Mouse (Mus musculus) kidney, postnatal 0 days (tissue): ENCODE results near the gene Arhgef25. TPM values are rescaled to one million over a fixed set of nuclear protein-coding genes. Genes with fewer than 3 reads are reported as not detected.

Experiments
- ATAC-seq: fragments of 200-750 bp; cut with Nextera tagmentation; replicated peaks from 2 replicates; pipeline ENCODE4 v1.8.0; 2017; ENCODE audit warnings: low read depth, moderate number of reproducible peaks, moderate TSS enrichment, moderate library complexity; ENCODE audit not compliant: low FRiP score
- DNase-seq: peaks from one replicate; pipeline ENCODE4 v3.0.0-alpha.2; 2016; ENCODE audit warnings: low spot score
- H3K27ac ChIP-seq: fragments of 300-500 bp; sonication (generic); 2 replicates; pipeline ENCODE4 v1.5.1; 2014; ENCODE audit warnings: mild to moderate bottlenecking
- H3K27me3 ChIP-seq: fragments of 300-500 bp; sonication (generic); 2 replicates; pipeline ENCODE4 v1.6.1; 2014; ENCODE audit warnings: low read length, mixed read lengths; ENCODE audit not compliant: insufficient read depth
- H3K36me3 ChIP-seq: fragments of 300-500 bp; sonication (generic); 2 replicates; pipeline ENCODE4 v1.6.1; 2014; ENCODE audit warnings: low read length, mixed read lengths; ENCODE audit not compliant: insufficient read depth
- H3K4me1 ChIP-seq: fragments of 300-500 bp; sonication (generic); replicated peaks from 2 replicates; pipeline ENCODE4 v1.6.1; 2014; ENCODE audit warnings: antibody characterized with exemption, low read length, mixed read lengths; ENCODE audit not compliant: insufficient read depth
- H3K4me2 ChIP-seq: fragments of 300-500 bp; sonication (generic); 2 replicates; pipeline ENCODE4 v1.6.1; 2014; ENCODE audit warnings: mild to moderate bottlenecking, low read length, moderate library complexity, mixed read lengths
- H3K4me3 ChIP-seq: fragments of 300-500 bp; sonication (generic); replicated peaks from 2 replicates; pipeline ENCODE4 v1.5.1; 2014; ENCODE audit warnings: low read depth, low read length
- H3K9ac ChIP-seq: fragments of 300-500 bp; sonication (generic); 2 replicates; pipeline ENCODE4 v1.6.1; 2014; ENCODE audit warnings: low read depth, low read length
- H3K9me3 ChIP-seq: fragments of 300-500 bp; sonication (generic); replicated peaks from 2 replicates; pipeline ENCODE4 v1.6.1; 2016; ENCODE audit warnings: low read length, inconsistent platforms, mixed read lengths
- CTCF ChIP-seq: IDR thresholded peaks from 2 replicates; pipeline ENCODE4 v1.5.1; 2016; ENCODE audit warnings: antibody characterized with exemption, low read depth, mild to moderate bottlenecking, moderate library complexity
- WGBS: fragments of 180-500 bp; shearing (Covaris S2); extraction: QIAGEN DNeasy Blood & Tissue Kit; methylation state at CpG from one replicate; pipeline ENCODE4 v1.1.7; 2014; 5-methylcytosine and 5-hydroxymethylcytosine counted together
- polyA plus RNA-seq: library from polyadenylated mRNA; unstranded; fragments of >200 nt; fragmentation: Nextera tagmentation; extraction: Ambion mirVana; gene quantifications from 2 replicates; pipeline ENCODE4 v1.2.1, GENCODE M21; 2015

The Arhgef25 gene
- polyA plus RNA-seq, 1 experiment from 2014 or later, result 29.0 TPM

GRCm38 (mm10) chr10:127190398-127191190, 711 bp upstream of the Arhgef25 start:
- Histone ChIP-seq H3K4me2 (peak overlapping the region; percentile 87), H3K27ac (peak overlapping the region; percentile 75; the same call in 1 of the 2 replicates), H3K27me3 (no peaks in the 10 kb centered on the region), H3K4me3 (peak overlapping the region; percentile 71; the same call in 1 of the 2 replicates), H3K4me1 (peaks cover 19% of the 10 kb centered on the region; the same call in 1 of the 2 replicates), H3K9ac (0 out of 2 replicates have a peak overlapping the region, but pooled peaks have one; percentile 72), H3K36me3 (peaks cover 12% of the 10 kb centered on the region; the same call in 1 of the 2 replicates), H3K9me3 (no peaks in the 10 kb centered on the region)
- DNase-seq, result no peak
- no peak for ATAC-seq
- no peak for TF ChIP-seq CTCF
- WGBS, result 55% methylated on average over 14 of the region's 14 CpGs

GRCm38 (mm10) chr10:127189116-127189650, 700 bp downstream of the Arhgef25 start:
- ATAC-seq (0 out of 2 replicates have a peak, but pooled peaks have one; percentile 1), DNase-seq (peak; percentile 46)
- H3K9me3 ChIP-seq, result no peaks in the 10 kb centered on the region
- peak overlapping the region; percentile 87 for H3K4me2 ChIP-seq
- H3K27ac ChIP-seq, result peak overlapping the region; percentile 75
- peaks cover 12% of the 10 kb centered on the region; the same call in 1 of the 2 replicates for H3K36me3 ChIP-seq
- under 1% methylated on average over 26 of the region's 26 CpGs for WGBS
- TF ChIP-seq CTCF, result no peak
- H3K27me3 ChIP-seq, result no peaks in the 10 kb centered on the region
- peaks cover 14% of the 10 kb centered on the region; the same call in 1 of the 2 replicates for H3K4me1 ChIP-seq
- H3K4me3 ChIP-seq, result peak overlapping the region; percentile 71
- H3K9ac ChIP-seq, result peak overlapping the region; percentile 72

GRCm38 (mm10) chr10:127188465-127189115, 1.3 kb downstream of the Arhgef25 start:
- peak overlapping the region; percentile 75 for H3K27ac ChIP-seq
- ATAC-seq (peak; percentile 77), DNase-seq (peak; percentile 83)
- WGBS, result under 1% methylated on average over 31 of the region's 46 CpGs
- H3K36me3 ChIP-seq, result peaks cover 12% of the 10 kb centered on the region; the same call in 1 of the 2 replicates
- H3K27me3 ChIP-seq, result no peaks in the 10 kb centered on the region
- TF ChIP-seq CTCF, result no peak
- H3K4me1 ChIP-seq, result peaks cover 14% of the 10 kb centered on the region; the same call in 1 of the 2 replicates
- H3K4me3 ChIP-seq, result peak overlapping the region; percentile 71
- peak overlapping the region; percentile 72 for H3K9ac ChIP-seq
- H3K4me2 ChIP-seq, result peak overlapping the region; percentile 87
- no peaks in the 10 kb centered on the region for H3K9me3 ChIP-seq

- WGBS, result under 1% methylated on average over 8 of the region's 21 CpGs
- no peak for TF ChIP-seq CTCF
- Histone ChIP-seq H3K9me3 (no peaks in the 10 kb centered on the region), H3K4me2 (peak overlapping the region; percentile 87), H3K9ac (peak overlapping the region; percentile 72), H3K4me1 (peaks cover 14% of the 10 kb centered on the region; the same call in 1 of the 2 replicates), H3K27ac (peak overlapping the region; percentile 75), H3K27me3 (no peaks in the 10 kb centered on the region), H3K36me3 (peaks cover 12% of the 10 kb centered on the region; the same call in 1 of the 2 replicates), H3K4me3 (peak overlapping the region; percentile 71)
- DNase-seq (no peak), ATAC-seq (no peak)
These were observed 1.8 kb downstream of the Arhgef25 start for GRCm38 (mm10) chr10:127188079-127188453.

GRCm38 (mm10) chr10:127187371-127188078, 2.4 kb downstream of the Arhgef25 start:
- ATAC-seq (no peak), DNase-seq (no peak)
- Histone ChIP-seq H3K4me3 (peak overlapping the region; percentile 71), H3K36me3 (peaks cover 6% of the 10 kb centered on the region; the same call in 1 of the 2 replicates), H3K9ac (peak overlapping the region; percentile 72; the same call in 1 of the 2 replicates), H3K4me2 (peak overlapping the region; percentile 87), H3K27ac (no peak overlapping the region), H3K4me1 (peaks cover 14% of the 10 kb centered on the region; the same call in 1 of the 2 replicates), H3K27me3 (no peaks in the 10 kb centered on the region), H3K9me3 (no peaks in the 10 kb centered on the region)
- WGBS, result 42% methylated on average over 10 of the region's 10 CpGs
- no peak for TF ChIP-seq CTCF
